Mouse (Mus musculus): ENCODE measurements around the gene Rassf3.
A peak's percentile ranks its signal among the peaks of the same experiment; 100 is the strongest.

Rassf3 gene

DNA sequence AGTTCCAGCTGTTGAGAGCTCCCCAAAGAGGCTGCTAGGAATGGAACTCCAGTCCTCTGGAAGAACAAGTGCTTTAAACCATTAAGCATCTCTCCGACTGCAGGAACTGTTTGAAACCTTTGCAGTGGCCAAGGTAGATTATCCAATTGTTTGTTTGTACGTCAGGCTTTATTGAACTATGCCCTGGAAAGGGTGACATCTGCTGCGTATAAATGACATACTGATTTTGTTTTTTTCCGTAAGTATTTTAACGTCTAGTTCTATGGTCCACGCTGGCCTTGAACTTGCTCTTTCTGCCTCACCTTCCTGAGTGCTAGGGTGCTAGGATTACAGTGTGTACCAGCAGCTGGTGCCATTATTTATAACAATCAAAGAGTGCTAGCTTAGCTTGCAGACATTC is 13.8 kb upstream of the Rassf3 start:
- DNase-seq = no peak

DNA sequence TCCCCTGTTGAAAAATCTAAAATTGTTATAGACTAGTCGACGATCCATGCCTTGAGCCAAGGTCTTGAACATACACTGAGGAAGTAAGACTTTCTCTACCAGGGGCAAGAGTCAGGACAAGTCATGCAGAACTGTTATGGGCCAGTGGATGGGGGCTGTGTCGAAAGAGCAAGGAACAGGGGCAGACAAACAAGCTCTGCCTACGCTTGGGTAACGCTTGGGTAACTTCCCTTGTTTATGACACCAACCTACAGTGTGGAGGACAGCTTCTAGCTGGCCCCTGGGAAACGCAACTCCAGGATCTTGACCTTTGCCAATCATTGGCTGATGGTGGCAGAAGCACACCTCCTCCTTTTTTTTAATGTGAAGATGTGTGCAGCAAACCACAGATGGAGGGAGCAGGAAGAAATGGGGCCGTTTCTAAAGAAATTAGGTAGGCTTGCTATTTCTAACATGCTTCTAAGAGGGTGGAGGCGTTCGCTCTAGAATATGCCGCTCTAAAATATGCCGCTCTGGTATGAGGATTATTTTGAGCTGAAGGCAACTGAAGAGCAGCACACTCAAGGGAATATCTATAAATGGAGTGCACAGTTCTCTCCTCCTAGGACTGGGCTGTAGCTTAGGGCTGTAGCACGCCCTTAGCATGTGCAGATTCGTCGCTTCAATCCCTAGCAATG is 12.6 kb upstream of the Rassf3 start:
- no peak for DNase-seq

DNA sequence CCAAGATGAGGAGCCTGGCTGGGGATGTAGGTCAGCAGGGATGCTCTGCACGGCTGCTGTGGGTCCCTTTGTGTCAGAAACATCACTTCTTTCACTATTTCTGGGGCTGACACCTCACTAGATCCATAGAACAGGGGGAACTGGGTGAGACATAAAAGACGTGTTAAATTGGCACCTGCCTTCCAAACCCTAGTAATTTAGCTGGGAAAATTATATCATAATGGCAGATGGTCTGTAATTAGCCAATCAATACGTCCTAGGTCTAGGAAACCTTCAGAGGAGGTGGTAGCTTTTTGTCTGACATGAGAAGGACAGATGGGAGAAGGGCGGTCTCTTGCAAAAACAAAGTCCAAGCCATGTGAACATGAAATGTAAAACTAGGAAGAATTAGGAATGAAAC is 11.6 kb upstream of the Rassf3 start:
- no peak for DNase-seq

DNA sequence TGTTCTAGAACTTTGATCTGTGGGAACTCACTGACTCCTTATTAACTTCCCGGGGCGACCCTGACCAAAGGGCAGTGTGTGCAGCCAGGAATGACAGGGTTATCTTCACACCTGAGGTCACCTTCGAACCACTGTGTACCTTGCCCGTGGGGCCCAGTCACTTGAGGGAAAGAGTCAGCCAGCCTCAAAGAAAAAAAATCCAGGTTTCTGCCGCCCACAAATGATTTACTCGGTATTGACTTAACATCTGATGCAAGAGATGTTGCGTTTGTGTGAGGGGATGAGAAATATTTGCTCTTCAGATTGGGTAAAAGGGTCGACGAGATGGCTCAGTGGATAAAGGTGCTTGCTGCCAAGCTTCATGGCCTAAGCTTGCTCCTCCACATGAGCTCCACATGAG is 10.2 kb upstream of the Rassf3 start:
- DNase-seq = no peak

DNA sequence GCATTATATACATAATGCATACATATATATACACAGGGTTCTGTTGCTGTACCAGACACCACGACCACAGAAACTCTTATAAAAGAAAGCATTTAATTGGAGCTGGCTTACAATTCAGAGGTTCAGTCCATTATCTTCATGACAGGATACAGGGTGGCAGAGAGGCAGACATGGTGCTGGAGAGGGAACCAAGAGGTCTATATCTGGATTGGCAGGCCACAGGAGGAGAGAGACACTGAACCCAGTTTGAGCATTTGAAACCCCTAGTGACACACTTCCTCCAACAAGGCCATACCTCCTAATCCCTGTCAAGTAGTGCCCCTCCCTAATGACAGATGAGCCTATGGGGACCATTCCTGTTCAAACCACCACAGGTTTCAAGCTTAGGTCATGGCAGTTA is 7.2 kb upstream of the Rassf3 start:
- no peak for DNase-seq

DNA sequence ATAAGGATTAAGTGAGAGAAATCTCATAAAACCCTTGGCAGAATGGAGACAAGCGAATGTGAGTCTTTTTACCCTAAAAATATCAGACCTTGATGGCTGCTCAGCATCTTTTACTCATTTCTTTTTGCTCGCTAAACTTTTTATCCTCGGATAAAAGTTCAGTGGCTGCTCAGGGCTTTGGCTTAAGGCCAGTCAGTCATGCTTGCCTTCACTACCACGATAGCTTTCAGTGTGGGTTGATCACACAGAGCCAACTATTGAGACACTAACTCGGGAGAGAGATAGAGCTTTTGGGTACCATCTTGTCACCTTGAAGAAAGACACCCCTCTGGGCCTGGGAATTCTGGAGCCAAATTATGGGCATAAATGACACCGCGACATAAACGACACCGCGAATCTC is 5.0 kb upstream of the Rassf3 start:
- DNase-seq = no peak

DNA sequence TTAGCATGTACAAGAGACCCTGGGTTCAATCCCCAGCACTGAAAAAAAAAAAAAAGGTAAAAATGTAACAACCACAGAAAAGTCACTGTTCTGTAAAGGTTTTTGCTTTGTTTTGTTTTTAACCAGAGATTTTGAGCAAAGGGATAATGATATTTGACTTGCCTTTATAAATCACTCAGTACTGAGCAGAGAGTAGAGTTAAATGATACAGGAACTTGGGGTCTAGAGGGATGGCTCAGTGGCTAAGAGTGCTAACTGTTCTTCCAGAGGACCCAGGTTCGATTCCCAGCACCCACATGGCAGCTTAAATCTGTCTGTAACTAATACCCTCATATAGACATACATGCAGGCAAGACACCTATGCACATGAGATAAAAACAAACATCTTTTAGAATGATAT is 3.8 kb upstream of the Rassf3 start:
- no peak for DNase-seq

DNA sequence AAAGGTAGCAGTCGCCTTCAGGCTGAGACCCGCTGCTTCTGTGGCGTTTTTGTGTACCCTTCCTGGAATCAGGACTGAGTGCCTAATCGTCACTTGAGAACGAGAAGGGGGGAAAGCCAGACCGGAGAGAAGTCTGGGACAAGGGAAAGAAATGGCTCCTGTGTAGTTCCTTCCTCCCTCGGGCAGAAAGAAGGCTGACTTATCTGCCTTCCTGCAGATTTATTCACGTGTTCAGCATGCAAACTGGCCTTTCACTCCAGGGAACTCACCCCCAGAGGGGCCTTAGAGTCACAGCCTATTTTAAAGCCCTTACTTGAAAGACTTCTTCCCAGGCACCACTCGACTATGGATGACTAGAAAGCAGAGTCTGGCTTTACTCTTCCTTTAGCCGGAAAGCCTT is 1.3 kb upstream of the Rassf3 start:
- no peak for DNase-seq

DNA sequence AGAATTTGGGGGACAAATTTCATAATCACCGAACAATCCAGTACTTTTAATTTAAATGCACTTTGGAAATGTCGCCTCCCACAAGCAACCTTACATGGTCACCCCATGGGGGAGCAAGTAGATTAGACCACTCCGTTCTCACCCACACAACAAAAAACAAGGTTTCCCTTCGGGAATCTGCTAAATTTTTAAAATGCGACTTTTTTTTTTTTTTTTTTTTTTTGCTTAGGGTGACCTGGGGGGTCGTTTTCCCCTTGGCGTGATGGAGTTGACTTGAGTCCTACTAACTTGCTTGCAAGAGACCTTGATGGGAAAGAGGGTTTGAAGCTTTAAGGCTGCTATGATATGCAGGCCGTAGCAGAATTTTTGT is 806 bp upstream of the Rassf3 start:
- no peak for DNase-seq

DNA sequence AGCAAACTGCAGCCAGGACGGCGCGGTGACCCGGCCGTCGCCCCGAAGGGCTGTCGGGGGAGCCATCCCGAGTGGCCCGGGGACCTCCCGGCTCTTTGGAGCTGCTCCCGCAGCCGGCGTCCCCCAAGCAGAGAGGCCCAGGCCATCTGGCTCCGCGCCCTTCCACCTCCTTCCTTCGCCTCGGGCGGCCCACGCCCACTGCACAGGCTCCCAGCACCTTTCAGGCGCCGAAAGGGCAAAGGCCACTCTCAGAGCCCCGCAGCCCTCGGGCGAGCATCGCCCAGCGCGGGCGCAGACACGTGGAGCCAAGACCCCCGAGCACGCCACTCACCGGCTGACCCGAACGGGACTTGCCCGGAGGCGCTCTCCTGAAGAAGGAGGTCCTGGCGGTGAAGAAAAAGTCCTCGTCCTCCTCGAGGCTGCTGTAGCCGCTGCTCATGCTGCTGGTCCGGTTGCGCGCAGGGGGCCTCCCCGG is 438 bp downstream of the Rassf3 start:
- peak; percentile 51 to 66 for DNase-seq

DNA sequence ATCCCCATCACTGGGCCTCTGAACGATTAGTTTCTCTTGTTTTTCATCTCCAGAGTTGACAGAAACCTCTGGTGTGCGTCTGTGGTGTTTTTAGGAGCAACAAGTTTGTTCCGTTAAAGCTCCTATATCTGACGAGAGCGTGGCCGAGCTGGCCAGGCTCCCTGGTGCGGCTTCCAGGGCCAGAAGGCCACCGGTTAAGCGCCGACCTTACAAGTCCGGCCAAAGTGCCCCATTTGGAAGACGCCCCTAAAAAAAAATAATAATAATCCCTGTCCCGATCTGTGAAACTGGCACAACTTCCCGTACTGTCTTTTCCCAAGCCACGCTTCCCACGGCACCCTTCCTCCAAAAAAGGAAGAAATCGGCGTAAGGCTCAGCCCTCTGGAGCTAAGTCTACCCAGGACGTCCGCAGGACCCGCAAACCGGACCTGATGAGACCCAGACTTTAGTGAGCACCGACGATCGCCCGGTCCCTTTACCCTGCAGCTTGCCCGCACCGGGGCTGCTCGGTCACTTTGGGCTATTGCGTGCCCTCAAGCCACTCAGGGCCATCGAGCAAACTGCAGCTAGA is 961 bp downstream of the Rassf3 start:
- no peak for DNase-seq

DNA sequence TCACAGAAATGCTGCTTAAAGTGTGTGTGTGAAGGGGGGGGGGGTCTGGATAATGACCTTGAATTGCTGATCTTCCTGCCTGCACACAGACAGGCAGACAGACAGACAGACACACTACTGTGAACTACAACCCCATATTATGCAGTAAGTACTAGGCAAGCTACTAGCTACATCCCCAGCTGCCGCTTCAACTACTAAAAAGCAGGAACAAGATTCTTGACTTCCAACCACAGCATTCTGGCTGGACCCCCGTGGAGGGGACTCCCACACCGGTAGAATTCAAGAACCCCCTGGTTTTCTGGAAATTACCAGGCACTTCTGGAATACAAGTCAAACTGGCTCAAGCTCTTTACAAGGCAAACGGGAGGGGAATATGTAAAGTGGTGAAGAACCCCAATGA is 1.9 kb downstream of the Rassf3 start:
- no peak for DNase-seq

DNA sequence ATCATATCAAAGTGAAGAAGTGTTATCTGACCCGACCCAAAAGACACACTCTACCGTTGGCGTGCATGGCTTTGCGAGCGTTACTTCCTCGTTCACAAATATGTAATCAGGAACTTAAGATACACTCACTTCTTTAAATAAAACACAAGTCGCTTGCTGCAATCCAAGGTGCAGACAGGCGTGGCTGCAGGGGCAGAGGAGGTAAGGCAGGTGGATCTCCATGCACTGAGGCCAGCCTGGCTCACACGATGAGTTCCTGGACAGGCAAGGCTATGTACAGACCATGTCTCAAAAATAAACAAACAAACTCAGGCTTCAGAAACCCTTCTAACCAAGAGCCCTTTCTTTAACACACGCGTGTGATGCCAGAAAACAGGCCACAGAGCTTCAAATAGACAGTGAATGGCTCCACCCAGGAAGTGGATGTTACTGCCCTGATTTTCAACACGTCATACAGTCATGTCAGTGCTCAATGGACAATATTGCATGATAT is 2.4 kb downstream of the Rassf3 start:
- no peak for DNase-seq

DNA sequence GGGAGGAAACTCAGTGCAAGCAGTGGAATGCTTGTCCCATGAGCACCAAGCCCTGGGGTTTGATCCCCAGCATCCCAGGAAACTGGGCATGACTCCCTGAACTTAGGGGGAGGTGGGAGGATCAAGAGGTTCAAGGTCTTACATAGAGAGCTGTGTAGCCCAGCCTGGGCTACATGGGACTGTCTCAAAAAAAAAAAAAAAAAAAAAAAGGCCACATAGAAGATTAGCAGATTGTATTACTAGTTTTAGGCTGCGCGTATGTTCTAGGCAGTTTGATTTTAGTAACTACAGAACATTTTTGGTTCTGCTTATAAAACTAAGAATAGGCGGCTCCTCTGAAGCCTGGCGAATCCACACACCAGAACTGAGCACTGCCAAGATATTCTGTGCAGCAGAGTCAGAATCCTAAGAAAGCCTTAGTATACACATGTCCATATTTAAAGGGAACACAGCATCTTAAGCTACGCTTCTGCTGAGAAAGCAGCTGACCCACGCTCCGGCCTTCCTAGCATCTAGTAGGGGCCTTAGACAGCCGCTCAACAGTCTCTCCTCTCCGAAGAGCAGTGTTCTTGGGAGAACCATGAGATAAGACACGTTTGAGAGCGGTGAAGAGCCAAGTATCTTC is 3.4 kb downstream of the Rassf3 start:
- DNase-seq = no peak

DNA sequence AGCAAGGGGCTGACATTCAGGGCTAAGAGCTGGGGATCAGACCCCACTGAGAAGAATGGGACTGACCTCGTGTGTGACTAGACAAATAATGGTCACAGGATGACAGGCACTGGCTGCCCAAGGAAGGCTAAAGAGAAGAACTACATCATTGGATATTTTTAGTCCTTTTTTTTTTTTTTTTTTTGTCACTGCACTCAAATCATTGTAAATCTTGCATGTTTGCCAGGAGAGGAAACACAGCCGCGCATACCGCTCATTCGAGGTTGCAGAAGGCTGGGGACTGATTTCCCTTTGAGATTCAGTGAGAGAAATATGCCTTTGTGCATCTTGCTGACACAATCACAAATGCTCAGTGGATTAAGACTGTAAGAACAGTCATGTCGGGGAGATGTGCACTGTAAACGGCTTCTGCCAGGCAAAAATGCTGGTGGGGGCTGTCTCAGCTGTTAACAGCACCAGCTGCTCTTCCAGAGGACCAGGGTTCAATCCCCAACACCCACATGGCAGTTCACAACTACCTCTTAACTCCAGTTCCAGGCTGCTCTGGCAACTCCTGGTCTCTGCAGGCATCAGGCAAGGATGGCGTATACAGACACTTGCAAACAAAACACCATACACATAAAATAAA is 4.5 kb downstream of the Rassf3 start:
- DNase-seq = no peak

DNA sequence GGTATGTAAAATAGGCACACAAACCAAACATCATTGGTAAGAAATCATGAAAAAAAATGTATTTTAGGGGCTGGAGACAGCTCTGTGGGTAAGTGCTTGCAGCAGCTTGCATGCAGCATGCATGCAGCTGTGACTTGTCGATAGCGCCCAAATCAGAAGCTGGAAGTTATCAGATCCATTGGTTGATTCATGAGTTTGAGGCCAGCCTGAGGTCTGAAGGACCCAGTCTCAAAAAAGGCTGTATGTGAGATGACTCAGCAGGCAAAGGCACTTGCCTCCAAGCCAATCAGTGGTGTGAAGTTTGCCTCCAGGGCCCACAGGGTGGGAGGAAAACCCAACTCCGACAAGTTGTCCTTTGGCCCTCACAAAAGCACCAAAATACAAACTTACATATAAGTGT is 6.5 kb downstream of the Rassf3 start:
- DNase-seq = no peak

DNA sequence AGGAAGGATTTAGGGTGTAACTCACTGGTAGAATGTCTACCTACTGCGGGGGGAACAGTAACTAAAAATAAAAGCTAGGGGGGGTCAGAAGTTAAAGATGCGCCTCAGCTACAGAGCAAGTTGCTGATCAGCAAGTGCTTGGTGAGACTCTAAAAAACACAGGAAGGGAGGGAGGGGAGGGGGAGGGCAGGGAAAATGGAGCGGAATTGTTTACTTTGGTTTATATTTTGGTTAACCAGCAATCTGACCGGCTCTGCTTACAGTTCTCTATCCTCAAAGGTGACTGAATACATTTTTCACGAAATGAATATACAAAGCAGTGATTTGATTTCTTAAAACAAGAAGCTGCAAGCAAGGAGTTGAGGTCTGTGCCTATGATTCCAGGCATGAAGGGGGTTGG is 7.2 kb downstream of the Rassf3 start:
- no peak for DNase-seq

DNA sequence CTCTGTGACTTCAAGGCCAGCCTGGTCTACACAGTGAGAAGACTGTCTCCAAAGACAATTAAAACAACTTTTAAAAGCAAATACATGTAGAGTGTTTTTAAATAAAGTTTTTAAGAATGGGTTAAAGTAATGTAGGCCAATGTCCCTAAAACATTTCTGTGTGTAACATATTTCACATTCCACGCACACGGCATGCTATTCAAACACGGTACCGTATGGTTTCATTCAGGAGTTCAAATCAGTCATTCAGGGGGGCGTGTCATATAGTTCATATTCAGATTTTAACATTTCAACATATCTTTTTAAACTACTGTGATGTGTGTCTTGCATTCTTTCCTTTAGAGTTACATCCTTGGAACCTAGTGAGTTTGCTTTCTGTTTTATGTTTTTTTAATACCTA is 7.9 kb downstream of the Rassf3 start:
- DNase-seq = no peak

DNA sequence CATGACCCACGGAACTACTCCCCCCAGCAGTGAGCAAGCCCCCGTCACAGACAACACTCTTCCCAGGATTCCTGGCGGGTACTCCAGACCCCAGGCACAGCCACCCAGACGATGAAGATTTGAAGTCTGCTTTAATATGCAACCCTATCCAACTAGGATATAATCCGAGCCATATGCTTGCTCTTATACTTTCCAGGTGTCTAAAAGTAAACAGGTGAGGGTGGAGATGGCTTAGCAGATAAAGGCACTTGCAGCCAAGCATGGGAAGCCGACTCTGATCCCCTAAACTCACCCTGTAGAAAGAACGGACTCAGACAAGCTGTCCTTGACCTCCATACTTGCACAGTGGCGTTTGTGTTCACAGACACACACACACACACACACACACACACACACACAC is 8.4 kb downstream of the Rassf3 start:
- DNase-seq = no peak

DNA sequence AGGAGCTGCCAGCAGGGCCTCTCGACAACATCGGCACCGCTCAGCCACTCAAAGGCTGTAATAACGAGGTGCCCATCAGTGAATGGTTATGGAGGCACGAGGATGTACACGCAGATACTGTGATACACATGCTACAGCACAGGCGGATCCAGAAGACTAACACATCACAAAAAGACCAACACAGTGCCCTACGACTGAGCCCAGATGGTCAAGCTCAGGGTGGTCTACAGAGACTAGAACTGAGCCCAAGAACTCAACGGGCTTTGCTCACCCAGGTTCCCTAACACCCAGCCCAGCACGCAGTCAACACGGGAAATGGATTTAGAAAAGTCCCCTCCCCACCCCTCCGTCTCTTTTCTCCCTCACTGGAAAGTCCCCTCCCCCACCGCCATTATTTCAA is 9.1 kb downstream of the Rassf3 start:
- DNase-seq = no peak

DNA sequence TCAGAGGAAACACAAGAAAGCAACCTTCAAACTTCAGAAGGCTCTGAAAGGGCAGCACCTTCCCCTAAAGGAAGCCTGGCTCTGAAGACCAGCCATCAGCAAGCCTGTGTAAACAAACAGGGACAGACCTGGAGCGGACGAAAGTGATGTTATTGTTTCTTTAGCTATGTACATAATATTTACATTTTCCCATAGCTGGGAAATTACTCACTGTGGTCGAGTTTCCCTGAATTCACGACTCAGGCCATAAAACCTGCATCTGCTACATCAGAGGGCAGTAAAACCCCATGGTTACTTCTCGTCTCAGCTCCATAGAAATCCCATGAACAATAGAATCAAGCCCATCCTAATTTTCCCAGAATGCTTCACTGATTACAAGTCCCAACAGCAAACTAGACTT is 11.1 kb downstream of the Rassf3 start:
- DNase-seq = no peak

DNA sequence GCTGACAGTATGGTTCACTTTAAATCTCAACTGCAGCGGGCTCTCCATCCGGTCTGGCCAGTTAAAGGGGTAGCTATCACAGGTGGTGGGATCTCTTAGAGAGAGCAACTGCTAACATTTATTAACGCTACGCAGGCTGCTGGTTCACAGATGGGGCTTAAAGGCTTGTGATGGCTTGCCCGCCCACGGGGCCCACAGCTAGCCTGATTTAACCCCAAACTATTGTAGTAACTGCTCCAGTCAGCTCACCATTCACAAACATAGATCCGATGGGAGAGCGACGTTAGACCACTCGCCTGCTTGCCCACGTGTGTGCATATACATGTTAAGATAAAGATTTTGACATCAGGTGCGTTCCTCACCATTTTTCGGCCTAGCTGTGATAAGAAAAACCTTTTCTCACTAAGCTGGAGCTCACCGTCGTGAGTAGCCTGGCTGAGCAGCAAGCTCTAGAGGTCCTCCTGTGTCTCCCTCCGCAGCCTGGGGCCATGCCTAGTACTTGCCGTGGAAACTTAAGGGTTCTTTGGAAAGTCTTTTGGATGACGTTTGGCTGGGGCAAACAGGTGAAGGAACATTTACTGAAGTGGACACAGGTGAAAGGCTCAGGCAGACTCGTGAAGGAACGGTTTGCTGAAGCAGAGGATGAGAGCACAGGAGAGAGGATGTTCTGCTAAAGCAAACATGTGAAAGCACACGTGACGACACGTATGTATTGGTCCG is 13.8 kb downstream of the Rassf3 start:
- DNase-seq = no peak

DNA sequence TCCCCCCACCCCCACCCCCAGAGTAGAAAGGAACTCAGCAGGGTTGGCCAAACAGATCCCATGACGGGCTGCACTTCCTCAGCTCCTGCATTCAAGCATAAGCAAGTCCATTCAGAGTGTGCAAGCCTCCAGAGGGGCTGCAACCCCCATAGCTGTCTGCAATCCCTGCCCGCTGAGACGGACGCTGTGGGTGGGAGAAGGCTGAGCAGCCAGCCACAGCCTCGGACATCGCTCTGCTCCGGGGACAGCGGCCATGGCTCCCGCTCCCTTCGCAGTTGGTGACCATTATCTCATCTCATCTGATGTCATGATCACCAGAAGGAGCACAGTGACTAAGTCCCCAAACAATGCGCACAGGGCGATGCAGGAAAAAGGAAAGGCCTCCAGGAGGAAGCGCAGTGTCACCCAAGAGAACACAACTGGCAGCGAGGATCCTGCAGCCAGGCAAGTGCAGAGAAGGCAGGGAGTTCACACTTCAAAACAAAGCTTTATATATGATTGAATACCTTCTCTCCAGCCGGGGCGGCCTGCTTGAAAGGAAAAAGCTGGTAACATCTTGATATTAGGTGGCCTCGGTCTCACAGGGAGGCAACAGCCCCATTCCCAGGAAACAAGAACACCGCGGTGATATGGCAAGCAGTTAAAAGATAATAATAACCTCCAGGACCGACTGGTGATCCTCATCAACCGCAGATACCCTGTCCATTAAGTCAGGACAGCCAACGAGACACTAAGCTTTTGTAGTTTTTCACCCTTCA is 14.6 kb downstream of the Rassf3 start:
- DNase-seq = no peak

All from thymus, adult 18-20 months (tissue).